Mouse (Mus musculus) cerebellum, adult (tissue): ENCODE measurements around the gene Tbc1d19.
A peak's percentile ranks its signal among the peaks of the same experiment; 100 is the strongest.

Experiments used
- ATAC-seq: cut with Nextera tagmentation; 2 replicates; pipeline ENCODE4 v1.9.2; 2017; ENCODE audit warnings: mild to moderate bottlenecking, moderate library complexity, mixed read lengths; ENCODE audit not compliant: insufficient number of reproducible peaks, low FRiP score, low TSS enrichment

Gene Tbc1d19

DNA sequence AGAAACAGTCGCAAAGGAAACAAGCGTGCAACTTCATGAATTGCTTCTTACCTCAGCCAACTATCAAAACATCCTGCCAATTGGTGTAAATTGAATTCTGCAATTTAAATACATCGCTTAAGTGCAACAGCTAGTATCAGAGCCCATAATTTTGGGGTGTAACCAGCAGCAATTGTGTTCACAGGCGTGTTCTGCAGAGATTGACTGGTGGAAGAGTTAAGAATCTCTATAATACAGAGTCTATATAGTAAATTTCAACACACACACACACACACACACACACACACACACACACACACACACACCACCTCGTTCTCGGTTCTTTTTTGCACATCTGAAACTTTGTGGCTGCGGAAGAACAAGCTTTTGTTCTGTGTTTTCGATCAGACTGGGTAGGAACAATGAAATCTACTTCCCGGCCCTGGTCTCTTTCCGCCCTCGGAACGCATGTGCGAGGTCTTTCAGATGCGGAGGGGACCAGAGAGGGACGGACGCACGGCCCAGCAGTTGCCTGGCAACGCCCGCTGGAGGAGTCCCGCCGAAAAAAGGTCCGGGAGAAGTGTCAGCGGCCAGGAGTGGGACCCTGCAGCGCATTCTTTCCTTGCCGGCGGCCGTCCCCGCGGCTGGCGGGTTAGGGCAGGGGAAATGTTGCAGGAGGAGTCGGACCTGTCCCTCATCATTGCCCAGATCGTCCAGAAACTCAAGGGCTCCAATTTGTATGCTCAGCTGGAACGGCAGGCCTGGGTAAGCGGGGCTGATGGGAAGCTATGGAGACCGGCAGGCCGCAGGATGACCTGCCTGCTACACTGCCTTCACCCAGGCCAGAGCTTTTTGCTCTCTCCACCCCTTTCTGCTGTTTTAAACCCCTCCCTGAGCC is at the start of gene Tbc1d19:
Gene Tbc1d19, plus strand, starts transcription at position 492 of the 877 bp plus-strand sequence.
- peak; percentile 99 for ATAC-seq

DNA sequence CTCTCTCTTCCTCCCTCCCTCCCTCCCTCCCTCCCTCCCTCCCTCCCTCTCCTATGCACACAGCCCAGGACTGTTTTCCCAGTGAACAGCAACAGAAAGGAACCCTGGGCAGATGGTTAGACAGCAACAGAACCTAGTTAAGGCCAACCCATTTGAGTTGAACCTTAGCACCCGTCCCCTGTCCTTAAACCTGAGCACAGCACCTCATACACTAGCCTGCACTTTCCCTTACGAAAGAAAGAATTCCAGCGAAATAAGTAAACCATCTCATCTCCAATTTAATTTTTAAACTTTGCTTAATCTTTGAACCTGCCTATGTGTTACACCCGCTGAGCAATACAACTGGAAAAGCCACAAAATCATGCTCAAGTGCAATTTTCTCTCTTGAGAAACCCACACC is 49.5 kb upstream of the Tbc1d19 start:
- no peak for ATAC-seq

DNA sequence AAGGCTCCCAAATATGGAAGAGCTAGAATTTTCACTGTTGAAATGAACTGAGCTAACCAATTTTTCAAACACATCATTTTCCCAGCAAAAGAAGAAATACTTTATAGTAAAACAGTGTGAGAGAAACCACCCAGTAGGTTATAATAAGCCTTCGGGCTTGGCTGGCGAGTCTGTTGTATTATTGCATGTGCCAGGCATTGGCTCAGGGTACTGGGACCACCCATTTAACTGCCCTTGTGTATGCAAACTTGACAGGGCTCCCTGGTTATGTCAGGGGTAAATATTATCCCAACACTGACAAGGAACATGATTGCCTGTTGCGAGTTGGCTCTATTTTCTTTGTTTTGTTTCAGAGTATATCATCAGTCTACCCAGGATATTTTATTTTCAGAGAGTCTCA is 48.5 kb upstream of the Tbc1d19 start:
- ATAC-seq, result no peak

DNA sequence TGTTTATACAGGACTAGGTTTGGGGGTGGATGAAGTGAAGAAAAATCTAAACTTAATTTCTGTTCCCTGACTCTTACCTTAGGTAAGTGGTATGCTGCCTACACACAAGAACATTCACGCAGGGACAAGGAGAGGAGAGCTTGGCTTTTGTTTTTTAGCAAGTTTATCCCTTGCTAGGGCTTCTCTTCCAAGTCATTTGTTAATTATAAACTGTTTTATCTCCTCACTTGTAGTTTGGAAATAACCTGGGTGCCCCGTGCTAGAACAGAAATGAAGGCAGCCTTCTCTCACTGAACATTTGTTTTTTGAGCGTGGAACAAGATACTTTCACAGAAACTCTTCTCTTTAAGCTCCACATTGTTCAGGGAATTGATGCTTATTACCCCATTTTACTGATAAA is 48.1 kb upstream of the Tbc1d19 start:
- no peak for ATAC-seq

DNA sequence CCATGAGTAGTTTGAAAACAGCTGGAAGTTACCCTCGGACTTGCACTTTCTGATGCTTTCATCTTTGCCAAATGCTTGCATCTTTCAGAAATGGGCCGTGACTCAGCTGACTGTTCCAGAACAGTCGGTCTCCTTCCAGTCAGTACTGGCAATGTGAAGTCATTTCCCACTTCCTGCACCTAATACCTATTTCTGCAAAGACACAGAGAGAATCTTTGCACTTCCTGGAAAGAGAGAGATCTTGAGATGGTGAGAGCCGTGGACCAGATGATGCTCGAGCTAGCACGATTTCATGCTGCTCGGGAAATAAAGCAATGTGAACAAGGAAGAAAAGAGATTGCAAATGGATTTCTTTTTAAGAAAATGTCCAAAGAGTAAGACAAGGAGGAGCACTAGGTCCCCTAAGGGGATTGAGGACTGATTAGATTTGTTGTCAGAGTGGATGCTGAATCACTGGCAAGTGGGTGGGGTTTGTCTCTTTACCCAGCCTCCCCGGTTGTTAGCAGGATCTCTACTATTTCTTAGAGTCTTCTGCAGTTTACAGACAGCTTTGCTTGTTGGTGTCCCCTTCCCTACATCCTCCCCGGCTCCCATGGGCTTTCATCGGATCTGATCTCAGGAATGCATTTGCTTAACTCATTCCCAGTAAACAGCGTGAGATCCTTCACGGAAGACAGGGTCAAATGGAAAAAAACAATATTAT is 24.4 kb upstream of the Tbc1d19 start:
- ATAC-seq, result no peak

DNA sequence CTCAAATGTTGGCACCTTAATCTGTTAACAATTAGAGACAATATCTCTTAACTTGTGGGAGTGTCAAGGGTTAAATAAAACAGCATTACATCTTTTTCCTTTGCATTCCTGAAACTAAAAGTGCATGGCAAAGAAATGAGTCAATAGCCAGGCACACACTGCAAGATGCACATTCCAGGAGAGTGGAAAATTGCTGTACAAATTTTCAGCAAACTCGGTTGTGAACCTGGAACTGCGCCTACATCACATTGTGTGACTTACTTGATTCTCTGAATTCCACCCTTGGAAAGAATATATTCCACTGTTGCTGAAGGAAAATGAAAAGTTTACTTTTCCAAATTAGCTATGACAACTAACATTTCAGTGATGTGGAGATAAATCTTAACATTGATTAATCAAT is 8.0 kb upstream of the Tbc1d19 start:
- no peak for ATAC-seq

DNA sequence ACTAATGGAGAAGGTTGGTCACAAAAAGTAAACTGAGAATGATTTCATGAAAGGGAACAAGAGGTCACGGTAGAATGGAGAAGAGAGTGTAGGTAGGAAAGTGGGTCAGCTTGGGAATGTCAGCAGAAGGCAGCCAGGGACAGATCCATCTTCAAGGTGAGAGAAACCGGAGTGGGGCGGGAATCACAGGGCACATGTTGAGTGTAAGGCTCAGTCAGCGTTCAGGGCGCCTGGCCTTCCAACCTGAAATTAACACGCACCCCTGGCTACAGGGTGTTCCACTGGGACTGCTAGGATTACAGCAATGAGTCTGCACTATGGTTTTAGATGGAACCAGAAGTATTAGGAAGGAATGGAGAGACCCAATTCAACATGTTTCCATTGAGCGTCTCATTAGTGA is 10.3 kb downstream of the Tbc1d19 start:
- no peak for ATAC-seq

DNA sequence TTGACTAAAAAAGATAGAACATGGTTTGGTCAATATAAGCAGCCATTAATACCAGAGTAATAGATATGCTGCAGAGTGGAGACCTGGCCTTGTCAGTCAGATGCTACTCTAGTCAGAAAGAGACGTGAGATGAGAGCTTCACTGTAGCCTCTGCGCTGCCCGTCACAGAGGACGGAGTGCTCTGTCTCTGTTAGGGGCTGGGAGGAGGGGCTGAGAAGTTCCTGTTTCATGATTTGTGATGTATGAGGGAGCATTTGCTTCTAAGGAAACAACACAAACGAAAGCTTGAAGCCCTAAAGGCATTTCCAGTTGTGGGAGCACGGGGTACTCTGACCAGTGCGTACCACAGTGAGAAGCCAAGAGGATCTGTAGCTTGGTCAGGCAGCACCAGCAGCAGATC is 16.5 kb downstream of the Tbc1d19 start:
- ATAC-seq, result no peak

DNA sequence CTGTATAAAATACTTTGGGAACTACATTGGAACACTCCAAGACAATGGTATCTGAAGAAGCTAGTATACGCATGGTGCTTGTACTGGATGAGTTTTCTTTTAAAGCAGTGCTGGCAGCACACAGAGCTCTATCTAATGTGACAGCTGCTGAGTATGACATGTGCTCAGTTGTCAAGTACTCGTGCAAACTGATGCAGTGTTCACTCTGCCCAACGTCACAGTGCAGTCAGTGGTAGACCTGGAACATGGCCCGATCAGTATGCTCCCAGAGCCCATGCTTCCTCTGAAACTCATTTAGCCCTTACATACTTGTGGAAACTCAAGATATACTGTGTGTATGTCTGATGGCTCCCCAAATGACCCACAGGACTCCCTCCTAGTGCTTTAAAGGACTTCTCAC is 25.1 kb downstream of the Tbc1d19 start:
- ATAC-seq, result no peak

DNA sequence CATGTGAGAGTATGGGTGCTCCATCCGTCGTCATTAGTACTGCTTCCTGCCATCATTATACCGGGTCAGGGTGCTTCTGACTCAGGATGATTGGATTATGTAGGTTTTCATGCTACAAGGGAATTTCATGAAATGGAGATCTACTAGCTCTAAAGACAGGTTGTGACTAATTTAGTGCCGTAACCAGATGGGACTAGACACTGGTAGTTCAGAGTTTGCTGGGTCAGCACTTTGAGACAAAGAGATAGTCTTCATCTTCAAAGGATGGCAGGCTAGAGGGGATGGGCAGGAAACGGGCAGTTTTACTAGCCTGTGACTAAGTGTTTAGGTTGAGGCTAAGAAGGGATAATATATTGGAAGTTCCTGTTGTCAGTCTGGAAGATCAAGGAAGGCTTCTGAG is 31.9 kb downstream of the Tbc1d19 start:
- no peak for ATAC-seq

DNA sequence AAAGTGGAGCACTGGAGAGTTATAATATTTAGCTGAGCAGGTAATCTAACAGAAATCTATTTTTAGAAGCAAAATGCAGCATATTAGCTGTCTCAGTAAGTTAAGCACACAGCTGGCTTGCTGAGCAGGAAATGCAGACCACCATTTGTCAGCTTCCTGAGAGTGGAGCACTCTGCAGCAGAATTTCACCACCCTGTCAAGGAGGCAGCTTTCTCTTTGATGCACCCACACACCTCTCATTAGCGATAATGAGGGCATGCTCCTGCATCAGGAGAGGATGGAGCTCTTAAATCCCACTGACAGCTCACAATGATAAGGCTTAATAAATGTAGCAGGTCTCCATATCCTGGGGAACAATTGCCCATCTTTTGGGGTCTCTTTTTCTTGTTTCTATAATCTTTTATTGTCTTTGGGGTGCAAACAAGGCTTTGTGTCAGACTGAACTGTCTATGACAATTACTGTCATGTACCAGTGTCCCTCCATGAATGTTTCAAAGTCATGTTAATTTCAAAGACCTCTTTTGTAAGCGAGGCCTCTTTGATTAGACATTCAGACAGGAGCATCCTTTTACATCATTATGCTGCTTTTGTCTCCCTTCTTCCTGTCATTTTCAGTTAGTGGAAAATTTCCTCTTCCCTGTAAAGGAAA is 39.0 kb downstream of the Tbc1d19 start:
- ATAC-seq, result no peak

DNA sequence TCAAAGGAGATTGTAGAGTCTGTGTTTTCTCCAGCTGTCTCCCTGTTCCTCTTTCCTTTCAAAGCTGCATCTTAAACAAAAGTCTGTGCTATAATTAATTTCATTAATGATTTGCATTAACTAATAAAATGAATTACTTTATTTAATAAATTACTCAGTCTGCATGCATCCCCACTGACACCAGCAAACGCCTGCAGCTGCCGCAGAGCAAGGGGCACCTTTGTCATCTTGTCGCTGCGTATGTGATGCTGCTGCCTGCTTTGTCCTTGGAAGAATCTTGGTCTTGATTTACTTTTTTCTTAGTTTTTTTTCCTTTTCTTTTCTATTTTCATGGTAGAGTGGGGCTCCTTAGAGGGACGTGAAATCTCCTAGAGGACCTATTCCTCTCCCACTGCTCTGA is 43.2 kb downstream of the Tbc1d19 start:
- no peak for ATAC-seq

DNA sequence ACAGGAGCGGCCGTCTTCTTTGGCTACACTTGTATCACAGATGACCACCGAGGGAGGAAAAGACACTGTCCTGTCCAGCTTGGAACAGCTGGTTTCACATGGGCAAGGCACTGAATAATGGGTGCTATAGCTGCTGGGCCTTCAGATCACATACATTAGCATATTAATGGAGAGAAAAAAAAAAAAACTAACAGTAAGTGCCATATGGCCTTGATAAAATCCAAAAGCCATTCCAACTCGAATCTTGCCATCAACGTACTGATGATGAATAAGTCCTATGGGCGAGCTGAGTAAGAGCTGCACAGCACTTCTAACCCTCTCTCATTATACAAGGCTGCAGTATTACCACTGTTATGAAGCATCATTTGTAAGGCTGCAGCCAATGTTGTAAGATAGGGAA is 45.2 kb downstream of the Tbc1d19 start:
- ATAC-seq, result no peak

DNA sequence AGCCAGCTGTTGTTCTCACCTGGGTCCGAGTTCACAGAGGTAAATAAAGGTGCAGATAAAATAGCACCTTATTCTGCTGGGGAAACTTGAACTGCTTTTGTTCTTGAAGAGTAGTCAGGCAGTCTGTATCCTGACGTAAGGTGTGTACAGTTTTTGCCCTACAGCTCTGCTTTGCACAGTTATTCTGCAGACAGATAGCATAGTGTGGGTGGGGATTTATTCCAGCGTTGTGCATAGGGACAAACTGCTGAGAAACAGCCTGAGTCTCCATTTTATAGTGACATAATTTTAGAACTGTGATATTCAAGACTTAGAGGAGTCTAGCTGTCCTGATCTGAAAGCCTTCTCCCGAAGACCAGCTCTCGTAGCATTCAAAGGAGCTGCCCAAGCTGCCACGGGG is 46.6 kb downstream of the Tbc1d19 start:
- no peak for ATAC-seq

DNA sequence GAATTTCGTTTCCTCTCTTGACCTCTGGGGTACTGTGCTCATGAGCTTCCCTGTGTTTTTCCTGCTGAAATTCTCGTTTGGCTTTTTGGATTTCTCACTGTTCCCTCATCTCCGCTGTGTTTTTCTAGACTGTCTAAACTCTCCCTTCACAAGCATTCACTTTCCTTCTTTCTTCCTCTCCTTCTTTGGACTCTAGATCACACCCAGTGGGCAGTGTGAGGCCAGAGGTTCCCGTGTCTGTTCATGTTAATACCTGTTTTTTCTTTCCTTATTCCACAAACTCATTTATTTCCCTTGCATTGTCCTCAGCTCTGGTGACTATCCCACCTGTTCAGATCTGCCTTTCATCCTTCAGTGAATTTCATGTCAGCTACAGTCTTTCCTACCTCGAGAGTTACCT is 55.7 kb downstream of the Tbc1d19 start:
- ATAC-seq, result no peak

DNA sequence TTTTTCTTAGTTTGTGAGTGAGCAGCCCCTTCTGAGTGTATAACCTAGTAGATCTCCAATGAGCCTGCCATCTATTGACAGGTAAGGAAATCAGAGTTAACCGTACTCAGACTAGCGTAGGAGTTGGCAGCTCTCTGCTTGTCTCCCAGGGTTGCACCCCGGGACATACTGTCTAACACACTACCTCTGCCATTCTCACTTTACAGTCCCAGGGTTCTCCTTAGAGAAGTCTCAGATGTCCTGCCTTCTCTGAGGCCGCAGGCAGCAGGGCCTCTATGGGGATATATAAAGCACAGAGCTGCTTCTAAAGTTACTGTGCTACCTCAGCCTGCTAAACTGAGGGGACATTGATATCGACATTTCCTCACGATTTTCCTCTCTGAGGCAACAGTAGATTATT is 56.6 kb downstream of the Tbc1d19 start:
- no peak for ATAC-seq

DNA sequence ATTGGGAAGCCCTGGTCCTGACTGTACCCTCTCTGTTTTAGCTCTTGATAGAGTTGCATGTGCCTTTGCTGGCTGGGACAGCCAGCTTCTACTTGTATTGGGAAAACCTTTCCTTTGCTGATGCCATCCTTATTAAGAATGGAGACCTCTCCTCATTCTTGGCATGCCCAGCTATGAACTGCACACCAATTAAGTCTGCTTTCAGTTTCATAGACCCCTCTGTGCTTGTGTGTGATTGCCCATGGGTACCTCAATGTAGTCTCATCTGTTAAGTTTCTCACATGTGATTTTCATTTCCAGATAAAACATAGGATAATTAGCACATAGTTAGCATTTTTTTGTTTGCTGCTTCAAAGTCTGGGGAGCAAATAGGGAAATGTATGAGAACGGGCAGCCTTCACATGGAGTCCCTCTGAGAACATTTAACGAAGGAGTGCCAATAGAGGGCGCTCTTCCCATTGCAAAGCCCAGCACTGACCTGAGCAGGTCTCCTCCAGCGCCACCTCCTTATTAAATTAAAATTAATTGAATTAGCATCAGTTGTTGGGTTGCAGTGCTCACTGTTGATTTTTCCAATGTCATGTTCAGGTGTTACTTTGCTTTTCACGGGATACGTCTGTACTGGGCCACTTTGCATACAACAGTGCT is 62.4 kb downstream of the Tbc1d19 start:
- ATAC-seq, result peak; percentile 84

DNA sequence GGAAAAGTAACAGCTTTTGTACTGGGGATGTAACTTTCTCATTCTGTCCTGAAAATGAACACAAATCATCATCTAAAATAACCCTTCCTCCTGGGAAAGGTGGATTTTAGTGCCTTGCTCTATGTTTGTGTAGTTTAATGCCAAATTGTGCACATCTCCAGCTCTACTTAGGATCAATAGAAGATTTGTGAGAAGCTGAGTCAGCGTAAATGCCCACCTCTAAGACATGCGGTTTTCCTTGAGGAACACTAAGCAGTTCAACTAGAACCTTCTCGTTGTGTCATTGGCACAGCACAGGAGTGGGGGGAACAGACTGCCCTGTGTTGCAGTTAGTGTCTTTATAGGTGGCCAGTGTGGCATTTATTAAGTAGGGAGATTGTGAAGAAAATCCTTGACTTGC is 65.6 kb downstream of the Tbc1d19 start:
- ATAC-seq, result no peak

DNA sequence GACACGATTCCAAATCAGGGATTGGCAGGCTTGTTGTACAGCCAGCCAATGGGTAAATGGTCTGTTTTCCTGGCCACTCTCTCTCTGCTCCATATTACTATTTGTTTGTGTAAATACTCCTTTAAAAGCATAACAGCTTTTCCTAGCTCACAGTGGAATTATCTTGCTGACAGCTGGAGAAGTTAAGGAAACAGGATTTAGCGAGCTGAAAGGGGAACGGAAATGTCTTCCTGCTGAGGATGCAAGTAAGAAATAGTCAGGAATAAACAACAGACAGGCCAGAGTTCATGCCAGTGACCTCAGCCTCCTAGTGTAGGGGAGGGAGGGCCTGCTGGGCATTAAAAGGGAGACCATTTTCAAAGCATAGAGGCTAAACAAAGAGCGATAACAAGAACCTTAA is 71.3 kb downstream of the Tbc1d19 start:
- ATAC-seq, result no peak

DNA sequence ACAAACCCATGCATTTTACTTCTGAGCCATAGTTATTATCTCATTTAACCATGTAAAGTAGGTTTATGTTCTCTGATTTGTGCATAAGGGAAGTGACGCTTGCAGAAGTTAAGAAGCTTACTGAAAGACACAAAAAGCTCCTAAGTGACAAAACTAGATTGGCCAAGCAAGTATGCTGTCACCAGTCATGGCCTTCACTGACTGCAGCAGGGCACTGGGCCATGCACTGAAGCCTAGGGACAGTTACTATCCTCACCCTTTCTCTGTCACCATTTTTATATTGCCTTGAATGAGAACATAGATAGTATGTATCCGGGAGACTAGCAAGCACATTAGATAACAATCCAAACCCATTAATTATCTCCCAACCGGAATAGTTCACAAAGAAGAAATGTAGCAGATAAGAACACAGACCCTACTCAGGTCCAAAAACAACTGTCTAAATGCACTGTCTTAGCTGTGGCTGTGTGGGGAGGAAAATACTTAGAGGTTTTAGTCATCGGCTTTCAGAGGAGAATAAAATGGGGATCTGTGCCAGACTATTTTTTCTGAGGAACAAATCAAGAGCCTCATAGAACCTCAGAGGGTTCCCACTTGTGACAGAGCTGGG is 72.1 kb downstream of the Tbc1d19 start:
- no peak for ATAC-seq

DNA sequence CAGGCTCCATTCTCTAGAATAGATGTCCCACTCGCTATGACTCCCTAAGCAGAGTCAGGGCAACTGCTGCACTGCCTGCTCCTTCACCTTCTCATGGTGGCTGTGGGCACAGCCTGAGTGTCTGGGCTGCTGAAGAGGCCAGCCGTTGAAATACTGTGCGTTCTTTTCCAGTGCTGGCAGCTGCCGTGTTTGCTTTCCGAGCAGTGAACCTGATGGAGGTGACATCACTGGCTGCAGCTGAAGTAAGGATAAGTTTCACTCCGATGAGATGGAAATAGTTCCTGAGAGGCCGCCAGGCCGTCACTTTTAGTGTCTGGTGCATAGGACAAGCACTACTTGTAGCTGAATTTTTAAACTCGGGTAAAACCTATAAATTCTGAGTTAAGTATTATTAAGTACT is 92.0 kb downstream of the Tbc1d19 start:
- no peak for ATAC-seq
